9 mouse cellular contexts compared by ENCODE assay signal in genomic region chr4:9780179-9780578, GRCm38 (mm10).
DNase-seq lines count a peak whose midpoint lies in the region; ATAC-seq lines count a peak whose summit lies in the region.
"Had no signal": no experiment of that assay in that cellular context is flagged by ENCODE, and none has a peak within 500 bp of the region (broad histone marks: within the 10 kb centered on the region; RNA-seq: fewer than 3 reads in every experiment).

No protein-coding gene starts in this region.

- H3K4me3 ChIP-seq in liver, embryonic 12.5 days, result no peak overlapping the region
- H3K4me3 ChIP-seq in limb, embryonic 13.5 days, result no peak overlapping the region
- H3K4me3 ChIP-seq in neural tube, embryonic 15.5 days (replicated peaks), result no peak overlapping the region
- H3K4me3 ChIP-seq: embryonic facial prominence, embryonic 12.5 days had no signal

- no peak for ATAC-seq in liver, embryonic 12.5 days
- peak; percentile 61; the same call in 1 of the 2 replicates for ATAC-seq in limb, embryonic 13.5 days (ENCODE audit: low FRiP score, low read depth)
- peak; percentile 76 for ATAC-seq in neural tube, embryonic 15.5 days (ENCODE audit: low FRiP score)

- no peak overlapping the region for H3K27ac ChIP-seq in liver, embryonic 12.5 days
- H3K27ac ChIP-seq in limb, embryonic 13.5 days, result no peak overlapping the region
- H3K27ac ChIP-seq in neural tube, embryonic 15.5 days (replicated peaks), result no peak overlapping the region
- H3K27ac ChIP-seq: embryonic facial prominence, embryonic 12.5 days had no signal

- H3K27me3 ChIP-seq in liver, embryonic 12.5 days (replicated peaks), result peaks cover 4% of the 10 kb centered on the region; the same call in 1 of the 2 replicates
- peaks cover 25% of the 10 kb centered on the region for H3K27me3 ChIP-seq in limb, embryonic 13.5 days
- no peaks in the 10 kb centered on the region for H3K27me3 ChIP-seq in neural tube, embryonic 15.5 days (replicated peaks)
- H3K27me3 ChIP-seq: embryonic facial prominence, embryonic 12.5 days had no signal

- peak; percentile 75 for DNase-seq in liver
- DNase-seq in cerebellum, postnatal 25 days, result peak; percentile 69 to 86
- DNase-seq in gastrocnemius, adult 18-20 months (ENCODE audit: low spot score), result peak; percentile 60
- DNase-seq in kidney, adult 9 months, result peak; percentile 70
- peak; percentile 52 for DNase-seq in thymus, postnatal 14 days

- WGBS in liver, embryonic 12.5 days (ENCODE audit: insufficient replicate concordance), result 32% methylated on average over 9 of the region's 9 CpGs
- WGBS in limb, embryonic 13.5 days, result 25% methylated on average over 9 of the region's 9 CpGs
- 36% methylated on average over 9 of the region's 9 CpGs for WGBS in neural tube, embryonic 15.5 days

- no peak overlapping the region for H3K9ac ChIP-seq in liver, embryonic 12.5 days
- no peak overlapping the region for H3K9ac ChIP-seq in limb, embryonic 13.5 days
- no peak overlapping the region for H3K9ac ChIP-seq in neural tube, embryonic 15.5 days (replicated peaks)
- H3K9ac ChIP-seq: embryonic facial prominence, embryonic 12.5 days had no signal

- no peaks in the 10 kb centered on the region for H3K4me1 ChIP-seq in liver, embryonic 12.5 days
- no peaks in the 10 kb centered on the region for H3K4me1 ChIP-seq in limb, embryonic 13.5 days
- no peaks in the 10 kb centered on the region for H3K4me1 ChIP-seq in neural tube, embryonic 15.5 days
- H3K4me1 ChIP-seq: embryonic facial prominence, embryonic 12.5 days had no signal

- H3K9me3 ChIP-seq in liver, embryonic 12.5 days (replicated peaks), result no peaks in the 10 kb centered on the region
- no peaks in the 10 kb centered on the region for H3K9me3 ChIP-seq in limb, embryonic 13.5 days
- no peaks in the 10 kb centered on the region for H3K9me3 ChIP-seq in neural tube, embryonic 15.5 days (replicated peaks)
- H3K9me3 ChIP-seq: embryonic facial prominence, embryonic 12.5 days had no signal

- no peak overlapping the region for H3K4me2 ChIP-seq in liver, embryonic 12.5 days
- H3K4me2 ChIP-seq in limb, embryonic 13.5 days (replicated peaks), result no peak overlapping the region
- H3K4me2 ChIP-seq in neural tube, embryonic 15.5 days, result no peak overlapping the region
- H3K4me2 ChIP-seq: embryonic facial prominence, embryonic 12.5 days had no signal

- no peaks in the 10 kb centered on the region for H3K36me3 ChIP-seq in liver, embryonic 12.5 days
- H3K36me3 ChIP-seq in limb, embryonic 13.5 days, result no peaks in the 10 kb centered on the region
- no peaks in the 10 kb centered on the region for H3K36me3 ChIP-seq in neural tube, embryonic 15.5 days
- H3K36me3 ChIP-seq: embryonic facial prominence, embryonic 12.5 days had no signal
